ENCODE assay signal across 9 mouse cellular contexts in the genomic region with DNA sequence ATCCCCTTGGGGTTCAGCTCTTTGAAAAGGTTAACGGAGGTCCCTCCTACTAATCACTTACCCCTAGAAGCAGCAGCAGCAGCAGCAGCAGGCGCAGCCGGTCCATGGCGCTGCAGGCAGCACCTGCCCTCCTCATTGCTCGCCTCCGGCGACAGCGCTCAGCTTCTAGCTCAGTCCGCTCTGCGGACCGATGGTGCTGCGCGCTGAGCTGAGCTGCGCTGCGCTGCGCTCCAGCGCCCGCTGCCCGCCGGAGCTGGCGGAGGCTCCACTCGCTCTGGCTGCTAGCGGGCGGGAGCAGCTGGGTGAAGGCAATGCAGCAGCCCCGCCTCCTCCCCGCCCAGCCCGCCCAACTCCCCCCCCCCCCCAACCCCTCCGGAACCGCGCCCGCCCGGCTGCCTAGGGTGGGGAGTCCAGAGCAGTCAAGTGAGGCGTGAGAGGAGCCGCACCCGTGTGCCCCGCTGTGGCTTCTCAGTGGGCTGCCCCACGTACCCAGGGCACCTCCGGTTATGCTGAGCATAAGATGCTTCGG. TPM values are rescaled to one million over a fixed set of nuclear protein-coding genes. Genes with fewer than 3 reads are reported as not detected.
A peak's percentile ranks its signal among the peaks of the same experiment; 100 is the strongest.
DNase-seq lines count a peak whose midpoint lies in the region; ATAC-seq and TF ChIP-seq lines count a peak whose summit lies in the region.
"Had no signal": no experiment of that assay in that cellular context is flagged by ENCODE, and none has a peak within 500 bp of the region (broad histone marks: within the 10 kb centered on the region; RNA-seq: fewer than 3 reads in every experiment).

A gene (minus strand): TSS at position 313 of the 529 bp plus-strand sequence.

- H3K9me3 ChIP-seq in forebrain, embryonic 14.5 days (replicated peaks; ENCODE audit: control insufficient read depth, low read length): no peaks in the 10 kb centered on the region
- H3K9me3 ChIP-seq in intestine, embryonic 14.5 days (ENCODE audit: control insufficient read depth, low read length): no peaks in the 10 kb centered on the region
- no peaks in the 10 kb centered on the region for H3K9me3 ChIP-seq in liver, embryonic 12.5 days (replicated peaks)
- H3K9me3 ChIP-seq in neural tube, embryonic 12.5 days: no peaks in the 10 kb centered on the region

- peak within 1 kb of the TSS; percentile 77 for H3K4me2 ChIP-seq in forebrain, embryonic 14.5 days (ENCODE audit: low read length)
- H3K4me2 ChIP-seq in intestine, embryonic 14.5 days (ENCODE audit: low read length): peak within 1 kb of the TSS; percentile 69
- peak within 1 kb of the TSS; percentile 51 for H3K4me2 ChIP-seq in liver, embryonic 12.5 days
- H3K4me2 ChIP-seq in neural tube, embryonic 12.5 days (replicated peaks): peak within 1 kb of the TSS; percentile 78

- peak within 1 kb of the TSS; percentile 12 for H3K4me3 ChIP-seq in bone marrow, adult 2 months (replicated peaks; ENCODE audit: control insufficient read depth, low read depth, low read length)
- peak within 1 kb of the TSS; percentile 34 for H3K4me3 ChIP-seq in forebrain, embryonic 14.5 days (ENCODE audit: low read depth, low read length)
- H3K4me3 ChIP-seq in intestine, embryonic 14.5 days (ENCODE audit: low read depth, low read length): peak within 1 kb of the TSS; percentile 43
- H3K4me3 ChIP-seq in liver, embryonic 12.5 days: peak within 1 kb of the TSS; percentile 33
- H3K4me3 ChIP-seq in neural tube, embryonic 12.5 days: peak within 1 kb of the TSS; percentile 41

- TF ChIP-seq CTCF in bone marrow, adult 2 months (IDR thresholded peaks at IDR 0.05; ENCODE audit: control insufficient read depth, insufficient read depth, low read length): no peak

- peak; percentile 58; the same call in 1 of the 2 replicates for TF ChIP-seq POLR2A in bone marrow, adult 2 months (IDR thresholded peaks at IDR 0.05; ENCODE audit: borderline replicate concordance, control insufficient read depth, low read depth, low read length)

- no peak within 1 kb of the TSS for H3K27ac ChIP-seq in bone marrow, adult 2 months (ENCODE audit: control insufficient read depth, insufficient read depth, low read depth, low read length, poor library complexity)
- H3K27ac ChIP-seq in forebrain, embryonic 14.5 days (ENCODE audit: low read depth, low read length): peak within 1 kb of the TSS; percentile 29; the same call in 1 of the 2 replicates
- H3K27ac ChIP-seq in intestine, embryonic 14.5 days (ENCODE audit: low read depth): no peak within 1 kb of the TSS
- no peak within 1 kb of the TSS for H3K27ac ChIP-seq in liver, embryonic 12.5 days
- peak within 1 kb of the TSS; percentile 33 for H3K27ac ChIP-seq in neural tube, embryonic 12.5 days

- peak; percentile 87 for ATAC-seq in forebrain, embryonic 14.5 days
- peak; percentile 49 for ATAC-seq in intestine, embryonic 14.5 days (replicated peaks; ENCODE audit: low FRiP score, low TSS enrichment, low read depth)
- ATAC-seq in liver, embryonic 12.5 days: no peak
- peak; percentile 73 for ATAC-seq in neural tube, embryonic 12.5 days (ENCODE audit: low FRiP score, low read depth)
- ATAC-seq in activated CD4-positive, CD25-positive, alpha-beta regulatory T cell, adult 4 months: no peak
- ATAC-seq: Patski had no signal

- H3K4me1 ChIP-seq in bone marrow, adult 2 months (ENCODE audit: control insufficient read depth, insufficient read depth, low read length): no peaks in the 10 kb centered on the region; the same call in 1 of the 2 replicates
- peaks cover 21% of the 10 kb centered on the region for H3K4me1 ChIP-seq in forebrain, embryonic 14.5 days (ENCODE audit: control insufficient read depth, insufficient read depth, low read length)
- H3K4me1 ChIP-seq in intestine, embryonic 14.5 days (replicated peaks; ENCODE audit: control insufficient read depth, insufficient read depth, low read length): peaks cover 21% of the 10 kb centered on the region
- peaks cover 2% of the 10 kb centered on the region for H3K4me1 ChIP-seq in liver, embryonic 12.5 days
- peaks cover 37% of the 10 kb centered on the region for H3K4me1 ChIP-seq in neural tube, embryonic 12.5 days

- WGBS in bone marrow, adult 2 months: under 1% methylated on average over 37 of the region's 39 CpGs
- WGBS in forebrain, embryonic 14.5 days: under 1% methylated on average over 30 of the region's 39 CpGs
- WGBS in intestine, embryonic 14.5 days: 1% methylated on average over 38 of the region's 39 CpGs
- WGBS in liver, embryonic 12.5 days (ENCODE audit: insufficient replicate concordance): 4% methylated on average over 38 of the region's 39 CpGs
- 1% methylated on average over 37 of the region's 39 CpGs for WGBS in neural tube, embryonic 12.5 days

- H3K27me3 ChIP-seq in forebrain, embryonic 14.5 days (replicated peaks; ENCODE audit: control insufficient read depth, insufficient read depth, low read length): peaks cover 57% of the 10 kb centered on the region
- peaks cover 69% of the 10 kb centered on the region for H3K27me3 ChIP-seq in intestine, embryonic 14.5 days (replicated peaks; ENCODE audit: control insufficient read depth, insufficient read depth, low read length)
- peaks cover 99% of the 10 kb centered on the region for H3K27me3 ChIP-seq in liver, embryonic 12.5 days (replicated peaks)
- H3K27me3 ChIP-seq in neural tube, embryonic 12.5 days (replicated peaks): peaks cover 39% of the 10 kb centered on the region

- DNase-seq in kidney, adult 18-20 months: peak; percentile 49
- DNase-seq in kidney, adult 9 months: no peak
- peak; percentile 79 for DNase-seq in forebrain, embryonic 14.5 days (ENCODE audit: low spot score)
- peak; percentile 78 for DNase-seq in intestine, embryonic 14.5 days (ENCODE audit: low spot score)

- no peaks in the 10 kb centered on the region for H3K36me3 ChIP-seq in forebrain, embryonic 14.5 days (ENCODE audit: control insufficient read depth, insufficient read depth, low read length)
- no peaks in the 10 kb centered on the region for H3K36me3 ChIP-seq in intestine, embryonic 14.5 days (ENCODE audit: control insufficient read depth, insufficient read depth, low read length)
- H3K36me3 ChIP-seq in liver, embryonic 12.5 days: no peaks in the 10 kb centered on the region
- H3K36me3 ChIP-seq in neural tube, embryonic 12.5 days: no peaks in the 10 kb centered on the region

- H3K9ac ChIP-seq in forebrain, embryonic 14.5 days (ENCODE audit: low read length): peak within 1 kb of the TSS; percentile 55
- H3K9ac ChIP-seq in intestine, embryonic 14.5 days (ENCODE audit: low read length): peak within 1 kb of the TSS; percentile 41
- H3K9ac ChIP-seq in liver, embryonic 12.5 days: no peak within 1 kb of the TSS
- H3K9ac ChIP-seq in neural tube, embryonic 12.5 days: peak within 1 kb of the TSS; percentile 57

RNA-seq across cellular contexts. Expression of the gene that starts here (rescaled TPM):
- polyA plus RNA-seq in bone marrow, adult 2 months (2011; ENCODE audit: insufficient read depth, insufficient read length, low replicate concordance, missing spikeins): 1.0 TPM in 1 of 2 replicates, not detected in the other
- 5.0 and 7.8 TPM in 2 replicates for polyA plus RNA-seq in forebrain, embryonic 14.5 days (2014; fragmentation: Nextera tagmentation; extraction: Ambion mirVana)
- 15.3 and 17.6 TPM in 2 replicates for polyA plus RNA-seq in intestine, embryonic 14.5 days (2014; fragmentation: Nextera tagmentation; extraction: Ambion mirVana)
- 4.8 and 5.9 TPM in 2 replicates for polyA plus RNA-seq in liver, embryonic 12.5 days (2016; fragmentation: Nextera tagmentation; extraction: Ambion mirVana)
- polyA plus RNA-seq in neural tube, embryonic 12.5 days (2016; fragmentation: Nextera tagmentation; extraction: Ambion mirVana): 106 and 125 TPM in 2 replicates
- not detected for polyA plus RNA-seq in activated CD4-positive, CD25-positive, alpha-beta regulatory T cell, adult 4 months (2017; shearing (Covaris generic))

Comparison
In these comparisons a context has a peak if more than half of its experiments do, and no peak if none do; other contexts are left out.
1. H3K27ac ChIP-seq: peak in forebrain, embryonic 14.5 days (single experiment) and neural tube, embryonic 12.5 days (single experiment); none in bone marrow, adult 2 months (single experiment), intestine, embryonic 14.5 days (single experiment) and liver, embryonic 12.5 days (single experiment).
2. ATAC-seq: peak in forebrain, embryonic 14.5 days (single experiment), intestine, embryonic 14.5 days (single experiment) and neural tube, embryonic 12.5 days (single experiment); none in liver, embryonic 12.5 days (single experiment) and activated CD4-positive, CD25-positive, alpha-beta regulatory T cell, adult 4 months (single experiment).
3. Peak in every context shown above with its lines, with median percentiles within 50 percentile points of each other: H3K4me3 ChIP-seq and H3K4me2 ChIP-seq.